8 mouse cellular contexts compared by ENCODE assay signal in genomic region chr4:35156751-35157611, GRCm38 (mm10). TPM values are rescaled to one million over a fixed set of nuclear protein-coding genes. Genes with fewer than 3 reads are reported as not detected.
DNase-seq lines count a peak whose midpoint lies in the region; ATAC-seq and TF ChIP-seq lines count a peak whose summit lies in the region.

TSS of gene Mob3b (minus strand) at chr4:35157484.

- no peaks in the 10 kb centered on the region for H3K36me3 ChIP-seq in E14TG2a.4 (ENCODE audit: insufficient read depth, low read length)
- H3K36me3 ChIP-seq in forebrain, embryonic 16.5 days (ENCODE audit: control insufficient read depth, insufficient read depth) = no peaks in the 10 kb centered on the region
- H3K36me3 ChIP-seq in neural tube, embryonic 15.5 days = no peaks in the 10 kb centered on the region

- H3K27me3 ChIP-seq in E14TG2a.4 (ENCODE audit: insufficient read depth, low read length) = peaks cover 15% of the 10 kb centered on the region
- H3K27me3 ChIP-seq in forebrain, embryonic 16.5 days (replicated peaks; ENCODE audit: control insufficient read depth, insufficient read depth, low read length) = 0 out of 2 replicates have a peak, but pooled peaks cover 2% of the 10 kb centered on the region
- peaks cover 6% of the 10 kb centered on the region; the same call in 1 of the 2 replicates for H3K27me3 ChIP-seq in neural tube, embryonic 15.5 days (replicated peaks)

- no peaks in the 10 kb centered on the region for H3K9me3 ChIP-seq in E14TG2a.4 (ENCODE audit: low read length)
- H3K9me3 ChIP-seq in forebrain, embryonic 16.5 days (ENCODE audit: control insufficient read depth, low read length) = no peaks in the 10 kb centered on the region
- no peaks in the 10 kb centered on the region for H3K9me3 ChIP-seq in neural tube, embryonic 15.5 days (replicated peaks)

- TF ChIP-seq CTCF in E14TG2a.4 (conservative IDR thresholded peaks at IDR 0.05; ENCODE audit: low read length) = peak; percentile 60
- peak; percentile 79 for TF ChIP-seq CTCF in lung, adult 2 months (IDR thresholded peaks at IDR 0.05; ENCODE audit: insufficient read depth, low read length)

- H3K4me3 ChIP-seq in E14TG2a.4 (replicated peaks; ENCODE audit: low read length) = peak within 1 kb of the TSS; percentile 89
- H3K4me3 ChIP-seq in forebrain, embryonic 16.5 days (replicated peaks; ENCODE audit: low read length) = peak within 1 kb of the TSS; percentile 55
- peak within 1 kb of the TSS; percentile 81 for H3K4me3 ChIP-seq in lung, adult 2 months (replicated peaks; ENCODE audit: extremely low read depth, low read depth, low read length)
- peak within 1 kb of the TSS; percentile 51 for H3K4me3 ChIP-seq in neural tube, embryonic 15.5 days (replicated peaks)

- WGBS in forebrain, embryonic 16.5 days = under 1% methylated on average over 50 of the region's 50 CpGs
- under 1% methylated on average over 50 of the region's 50 CpGs for WGBS in lung, adult 2 months
- under 1% methylated on average over 50 of the region's 50 CpGs for WGBS in neural tube, embryonic 15.5 days

- peak within 1 kb of the TSS; percentile 86 for H3K4me2 ChIP-seq in forebrain, embryonic 16.5 days (ENCODE audit: low read length)
- H3K4me2 ChIP-seq in neural tube, embryonic 15.5 days = peak within 1 kb of the TSS; percentile 97

- H3K4me1 ChIP-seq in E14TG2a.4 (replicated peaks; ENCODE audit: low read depth, low read length) = peaks cover 17% of the 10 kb centered on the region
- peaks cover 14% of the 10 kb centered on the region for H3K4me1 ChIP-seq in forebrain, embryonic 16.5 days (replicated peaks; ENCODE audit: control insufficient read depth, insufficient read depth, low read length)
- no peaks in the 10 kb centered on the region for H3K4me1 ChIP-seq in lung, adult 2 months (ENCODE audit: control insufficient read depth, insufficient read depth, low read length)
- H3K4me1 ChIP-seq in neural tube, embryonic 15.5 days = peaks cover 18% of the 10 kb centered on the region

- intact Hi-C loops in heart, postnatal 36 days (cut with DNase I) = loop anchor here (1.0 to 5.0 kb wide), 2 partner anchors 70 to 199 kb away; partner anchors contain the start of gene C9orf72

- H3K9ac ChIP-seq in forebrain, embryonic 16.5 days (replicated peaks; ENCODE audit: low read depth, low read length) = peak within 1 kb of the TSS; percentile 60
- H3K9ac ChIP-seq in neural tube, embryonic 15.5 days (replicated peaks) = peak within 1 kb of the TSS; percentile 54

- peak; percentile 32 for DNase-seq in cerebellum, adult 11-12 months
- DNase-seq in heart, postnatal 36 days = peak; percentile 87 to 89
- DNase-seq in layer of hippocampus, adult 18-20 months (ENCODE audit: low spot score in 2 of 2) = peak; percentile 71 to 88
- peak; percentile 89 for DNase-seq in lung, adult 2 months
- DNase-seq in testis, postnatal 14 days (ENCODE audit: low spot score) = peak; percentile 69

- peak; percentile 29; the same call in 1 of the 2 replicates for TF ChIP-seq POLR2A in lung, adult 2 months (IDR thresholded peaks at IDR 0.05; ENCODE audit: borderline replicate concordance, extremely low read depth, low read depth, low read length)

- H3K27ac ChIP-seq in forebrain, embryonic 16.5 days (ENCODE audit: low read length) = no peak within 1 kb of the TSS; the same call in 1 of the 2 replicates
- H3K27ac ChIP-seq in neural tube, embryonic 15.5 days (replicated peaks) = peak within 1 kb of the TSS; percentile 49

- peak; percentile 92 for ATAC-seq in forebrain, embryonic 16.5 days
- peak; percentile 89 for ATAC-seq in neural tube, embryonic 15.5 days (ENCODE audit: low FRiP score)

RNA-seq across cellular contexts. Expression of gene Mob3b, which starts in this region (rescaled TPM):
- polyA plus RNA-seq in forebrain, embryonic 16.5 days (2015; fragmentation: Nextera tagmentation; extraction: Ambion mirVana) = 4.3 and 4.6 TPM in 2 replicates
- 1 to 10 TPM; 1.1 to 1.2 TPM for total RNA-seq in heart, postnatal 36 days (2021)
- total RNA-seq in layer of hippocampus, adult 18-20 months (2021) = 1 to 10 TPM; 5.0 to 6.8 TPM
- 8.4 and 10.4 TPM in 2 replicates for polyA plus RNA-seq in lung, adult 2 months (2012; rRNA removed)
- polyA plus RNA-seq in neural tube, embryonic 15.5 days (2015; fragmentation: Nextera tagmentation; extraction: Ambion mirVana) = 3.7 and 6.8 TPM in 2 replicates

Comparison
In these comparisons a context has a peak if more than half of its experiments do, and no peak if none do; other contexts are left out.
1. DNase-seq: peak in every context shown above with its lines; median percentile 89 in lung, adult 2 months; 88 in heart, postnatal 36 days; 80 in layer of hippocampus, adult 18-20 months; 69 in testis, postnatal 14 days; 32 in cerebellum, adult 11-12 months.